In genomic region chr12:111274447-111275149, GRCm38 (mm10) we compare ENCODE assay signal across 8 mouse cellular contexts. TPM values are rescaled to one million over a fixed set of nuclear protein-coding genes. Genes with fewer than 3 reads are reported as not detected.
DNase-seq lines count a peak whose midpoint lies in the region; ATAC-seq and TF ChIP-seq lines count a peak whose summit lies in the region.

No protein-coding gene starts in this region.

- peaks cover 68% of the 10 kb centered on the region for H3K27me3 ChIP-seq in embryonic facial prominence, embryonic 11.5 days (ENCODE audit: control insufficient read depth, insufficient read depth, low read length)
- H3K27me3 ChIP-seq in hindbrain, embryonic 16.5 days (replicated peaks; ENCODE audit: control insufficient read depth, insufficient read depth, low read length), result peaks cover 65% of the 10 kb centered on the region
- peaks cover 76% of the 10 kb centered on the region for H3K27me3 ChIP-seq in neural tube, embryonic 11.5 days (ENCODE audit: control insufficient read depth, insufficient read depth, low read length)

- WGBS in embryonic facial prominence, embryonic 11.5 days, result 4% methylated on average over 73 of the region's 80 CpGs
- 1% methylated on average over 76 of the region's 80 CpGs for WGBS in hindbrain, embryonic 16.5 days
- 3% methylated on average over 77 of the region's 80 CpGs for WGBS in neural tube, embryonic 11.5 days

- peak overlapping the region; percentile 48 for H3K4me3 ChIP-seq in left cerebral cortex, adult 2 months
- peak overlapping the region; percentile 34 for H3K4me3 ChIP-seq in embryonic facial prominence, embryonic 11.5 days (ENCODE audit: low read depth, low read length)
- peak overlapping the region; percentile 49 for H3K4me3 ChIP-seq in hindbrain, embryonic 16.5 days (ENCODE audit: low read length)
- H3K4me3 ChIP-seq in neural tube, embryonic 11.5 days (ENCODE audit: low read depth, low read length), result peak overlapping the region; percentile 32

- no peaks in the 10 kb centered on the region for H3K9me3 ChIP-seq in embryonic facial prominence, embryonic 11.5 days (replicated peaks; ENCODE audit: control insufficient read depth, low read length)
- H3K9me3 ChIP-seq in hindbrain, embryonic 16.5 days (ENCODE audit: control insufficient read depth, low read length), result no peaks in the 10 kb centered on the region; the same call in 1 of the 2 replicates
- no peaks in the 10 kb centered on the region for H3K9me3 ChIP-seq in neural tube, embryonic 11.5 days (ENCODE audit: control insufficient read depth, low read length)

- DNase-seq in left cerebral cortex, adult 2 months (ENCODE audit: extremely low spot score in 1 of 2, low spot score in 2 of 2), result peak in 1 of 2 experiments; percentile 32
- DNase-seq in left cerebral cortex, adult 8-10 months (ENCODE audit: low spot score in 2 of 2), result no peak
- DNase-seq in embryonic facial prominence, embryonic 11.5 days (ENCODE audit: low spot score), result no peak
- peak; percentile 26 for DNase-seq in neural tube, embryonic 11.5 days (ENCODE audit: low spot score)
- no peak for DNase-seq in urinary bladder, postnatal 4 days (ENCODE audit: low spot score in 2 of 2)
- DNase-seq in lung, adult 18-20 months, result no peak
- no peak for DNase-seq in adrenal gland, postnatal 25 days

- no peaks in the 10 kb centered on the region for H3K36me3 ChIP-seq in embryonic facial prominence, embryonic 11.5 days (replicated peaks; ENCODE audit: control insufficient read depth, insufficient read depth, low read depth, low read length)
- H3K36me3 ChIP-seq in hindbrain, embryonic 16.5 days (ENCODE audit: control insufficient read depth, insufficient read depth, low read length), result no peaks in the 10 kb centered on the region
- no peaks in the 10 kb centered on the region for H3K36me3 ChIP-seq in neural tube, embryonic 11.5 days (ENCODE audit: control insufficient read depth, insufficient read depth, low read length)

- peak overlapping the region; percentile 15 for H3K9ac ChIP-seq in embryonic facial prominence, embryonic 11.5 days (replicated peaks; ENCODE audit: low read length)
- peak overlapping the region; percentile 52 for H3K9ac ChIP-seq in hindbrain, embryonic 16.5 days (ENCODE audit: low read depth, low read length)
- peak overlapping the region; percentile 18; the same call in 1 of the 2 replicates for H3K9ac ChIP-seq in neural tube, embryonic 11.5 days (ENCODE audit: low read length)

- H3K4me1 ChIP-seq in embryonic facial prominence, embryonic 11.5 days (ENCODE audit: control insufficient read depth, insufficient read depth, low read length), result peaks cover 9% of the 10 kb centered on the region
- H3K4me1 ChIP-seq in hindbrain, embryonic 16.5 days (ENCODE audit: control insufficient read depth, insufficient read depth, low read depth, low read length), result peaks cover 19% of the 10 kb centered on the region
- H3K4me1 ChIP-seq in neural tube, embryonic 11.5 days (ENCODE audit: control insufficient read depth, insufficient read depth, low read length), result peaks cover 14% of the 10 kb centered on the region

- no peak for ATAC-seq in embryonic facial prominence, embryonic 11.5 days (replicated peaks; ENCODE audit: insufficient number of reproducible peaks, low FRiP score, low TSS enrichment, low read depth)
- 0 out of 2 replicates have a peak, but pooled peaks have one; percentile 35 for ATAC-seq in hindbrain, embryonic 16.5 days
- no peak for ATAC-seq in neural tube, embryonic 11.5 days (ENCODE audit: insufficient read depth, low FRiP score, low TSS enrichment)

- H3K4me2 ChIP-seq in embryonic facial prominence, embryonic 11.5 days (ENCODE audit: low read depth, low read length), result peak overlapping the region; percentile 74
- peak overlapping the region; percentile 88 for H3K4me2 ChIP-seq in hindbrain, embryonic 16.5 days (ENCODE audit: low read length)
- H3K4me2 ChIP-seq in neural tube, embryonic 11.5 days (ENCODE audit: low read depth), result peak overlapping the region; percentile 47

- intact Hi-C loops in left cerebral cortex, adult 2 months (cut with DNase I), result loop anchor here (5.0 kb wide), 1 partner anchor 128 kb away; no protein-coding TSS in a partner anchor

- no peak for TF ChIP-seq CTCF in left cerebral cortex, adult 2 months (IDR thresholded peaks at IDR 0.05)

- H3K27ac ChIP-seq in left cerebral cortex, adult 2 months, result no peak overlapping the region; the same call in 1 of the 2 replicates
- H3K27ac ChIP-seq in embryonic facial prominence, embryonic 11.5 days (replicated peaks; ENCODE audit: low read depth, low read length), result no peak overlapping the region
- no peak overlapping the region for H3K27ac ChIP-seq in hindbrain, embryonic 16.5 days (ENCODE audit: low read depth, low read length)
- no peak overlapping the region for H3K27ac ChIP-seq in neural tube, embryonic 11.5 days (ENCODE audit: low read depth, low read length)

RNA-seq across cellular contexts. Expression of gene Amn, which starts 3.7 kb away (rescaled TPM):
- 1 to 10 TPM; 8.0 to 10.0 TPM for total RNA-seq in left cerebral cortex, adult 2 months (2021)
- total RNA-seq in left cerebral cortex, adult 8-10 months (2022), result 10 to 100 TPM; 10.1 to 15.5 (median 11.6) TPM
- 0.28 TPM in 1 of 2 replicates, not detected in the other for polyA plus RNA-seq in embryonic facial prominence, embryonic 11.5 days (2014; fragmentation: Nextera tagmentation; extraction: Ambion mirVana)
- 39.0 and 59.0 TPM in 2 replicates for polyA plus RNA-seq in hindbrain, embryonic 16.5 days (2015; fragmentation: Nextera tagmentation; extraction: Ambion mirVana)
- polyA plus RNA-seq in neural tube, embryonic 11.5 days (2014; fragmentation: Nextera tagmentation; extraction: Ambion mirVana), result not detected in 2 replicates
- total RNA-seq in adrenal gland, postnatal 25 days (2021), result 0.79 TPM in 1 of 2 replicates, not detected in the other
